Mouse (Mus musculus) cerebellum, postnatal 25 days (tissue): ENCODE results near the gene Gm49325.
"Not testable (repeated sequence)": the region's sequence is repeated elsewhere in the genome, so short reads cannot be mapped to it uniquely, and the experiment has no call there.

Experiments used
- DNase-seq, 2 experiments: peaks; one replicate each; pipeline ENCODE4 v3.0.0; 2021; ENCODE audit warnings: mixed read lengths in 2 of 2

The Gm49325 gene

GRCm38 (mm10) chr10:77687021-77687420 is 81.0 kb downstream of the Gm49325 start:
- no peak for DNase-seq

DNA sequence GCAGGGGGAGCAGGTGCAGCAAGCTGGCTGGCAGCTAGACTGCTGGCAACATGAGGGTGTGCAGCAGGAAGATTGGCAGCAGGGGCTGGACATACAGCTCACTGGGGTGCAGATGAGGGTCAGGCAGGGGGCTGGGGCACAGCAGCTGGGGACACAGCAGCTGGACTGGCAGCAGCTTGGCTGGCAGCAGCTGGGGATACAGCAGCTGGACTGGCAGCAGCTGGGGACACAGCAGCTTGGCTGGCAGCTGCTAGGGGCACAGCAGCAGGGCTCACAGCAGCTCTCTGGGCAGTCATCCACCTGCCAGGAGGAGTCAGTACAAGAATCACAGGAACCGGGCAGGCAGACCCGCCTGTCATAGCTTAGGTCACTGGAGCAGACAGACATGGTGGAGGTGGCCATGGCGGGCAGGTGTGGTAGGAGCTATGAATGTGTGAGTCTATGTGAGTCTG is 84.4 kb downstream of the Gm49325 start, which contains the start of gene Gm19402:
Gene Gm19402 (minus strand): TSS at position 402 of the 452 bp plus-strand sequence.
- not testable (repeated sequence) for DNase-seq
